Mouse (Mus musculus) E14TG2a.4 (cell line): ENCODE measurements around the gene Igfbp4.

Experiments
- H3K27me3 ChIP-seq: 2 replicates; pipeline ENCODE4 v1.6.1; 2014; ENCODE audit warnings: low read length, control low read depth; ENCODE audit not compliant: insufficient read depth
- H3K36me3 ChIP-seq: 2 replicates; pipeline ENCODE4 v1.6.1; 2014; ENCODE audit warnings: low read length, control low read depth; ENCODE audit not compliant: insufficient read depth
- H3K4me1 ChIP-seq: replicated peaks from 2 replicates; pipeline ENCODE4 v1.6.1; 2014; ENCODE audit warnings: low read depth, low read length, control low read depth
- H3K4me3 ChIP-seq: replicated peaks from 2 replicates; pipeline ENCODE4 v1.5.1; 2014; ENCODE audit warnings: mild to moderate bottlenecking, low read length
- H3K9me3 ChIP-seq: 2 replicates; pipeline ENCODE4 v1.6.1; 2014; ENCODE audit warnings: low read length, control low read depth
- CTCF ChIP-seq: conservative IDR thresholded peaks from 2 replicates; pipeline ENCODE4 v1.5.1; 2014; ENCODE audit warnings: low read length
- NANOG ChIP-seq: IDR thresholded peaks from 2 replicates; pipeline ENCODE4 v1.6.1; 2014; ENCODE audit warnings: borderline replicate concordance, low read length, mixed read lengths
- POU5F1 ChIP-seq: IDR thresholded peaks from 2 replicates; pipeline ENCODE4 v1.6.1; 2014; ENCODE audit warnings: low read length, borderline replicate concordance

The Igfbp4 gene

DNA sequence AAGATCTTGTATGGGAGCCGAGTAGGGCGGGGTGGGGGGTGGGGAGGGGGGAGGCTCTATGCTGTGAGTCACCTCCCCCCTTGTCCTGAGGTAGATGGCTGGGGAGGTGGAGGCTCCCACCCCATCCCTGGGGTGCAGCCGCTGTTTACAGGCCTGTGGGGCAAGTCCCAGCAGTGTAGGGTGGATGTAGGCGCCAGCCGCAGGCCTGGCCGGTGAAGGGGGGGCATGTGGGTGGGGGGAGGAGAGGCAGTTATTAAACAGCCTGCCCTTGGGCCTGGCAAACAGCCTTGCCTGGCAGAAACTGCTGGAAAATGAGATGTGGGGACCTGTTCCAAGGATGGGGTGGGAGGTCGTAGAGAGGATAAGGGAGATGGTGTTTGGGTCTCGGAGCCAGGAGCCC lies 41.1 kb downstream of the Igfbp4 start:
- H3K27me3 ChIP-seq: peaks cover 25% of the 10 kb centered on the region; the same call in 1 of the 2 replicates
- H3K9me3 ChIP-seq: no peaks in the 10 kb centered on the region
- no peak overlapping the region for H3K4me3 ChIP-seq
- TF ChIP-seq CTCF (no peak), NANOG (no peak), POU5F1 (no peak)
- no peaks in the 10 kb centered on the region for H3K36me3 ChIP-seq
- H3K4me1 ChIP-seq: peaks cover 28% of the 10 kb centered on the region

DNA sequence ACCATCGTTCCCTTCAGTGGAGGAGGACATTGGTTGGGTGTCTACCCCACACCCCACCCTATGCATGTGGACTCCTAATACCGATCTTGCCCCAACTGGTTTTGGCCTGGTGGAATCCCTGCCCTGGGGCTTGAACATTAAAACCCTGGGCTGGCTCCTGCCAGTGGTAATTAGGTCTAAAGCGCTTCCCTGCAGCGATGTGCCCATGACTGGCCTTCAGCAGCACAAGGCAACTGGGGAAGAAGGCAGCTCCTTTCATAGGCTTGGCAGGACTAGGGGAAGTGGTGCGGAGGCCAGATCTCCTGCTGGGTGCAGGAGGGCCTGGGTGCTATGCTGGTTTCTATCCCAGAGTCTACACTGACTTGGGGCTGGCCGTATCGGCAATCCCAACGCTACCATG lies 42.5 kb downstream of the Igfbp4 start:
- Histone ChIP-seq H3K27me3 (peaks cover 28% of the 10 kb centered on the region; the same call in 1 of the 2 replicates), H3K9me3 (no peaks in the 10 kb centered on the region), H3K36me3 (no peaks in the 10 kb centered on the region), H3K4me3 (no peak overlapping the region), H3K4me1 (peaks cover 31% of the 10 kb centered on the region)
- no peak for TF ChIP-seq POU5F1
- no peak for TF ChIP-seq CTCF
- no peak for TF ChIP-seq NANOG

DNA sequence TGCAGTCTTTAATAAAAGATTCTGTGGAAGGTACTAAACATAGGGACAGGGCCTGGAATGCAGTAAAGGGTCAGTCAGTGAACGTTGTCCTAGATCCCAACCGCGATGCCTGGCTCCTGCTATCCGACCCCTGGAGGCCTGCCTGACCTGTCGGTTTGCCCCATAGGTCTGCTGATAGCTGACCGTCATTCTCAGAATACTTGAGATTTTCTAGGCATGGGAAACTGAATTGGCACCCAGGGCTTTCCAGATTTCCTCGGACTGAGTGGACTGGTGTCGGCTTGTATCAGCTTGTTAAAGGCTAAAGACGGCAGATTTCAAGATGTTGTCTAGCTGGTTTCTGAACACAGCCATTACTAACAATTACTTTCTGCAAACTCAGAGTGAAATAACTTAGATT lies 43.3 kb downstream of the Igfbp4 start:
- TF ChIP-seq CTCF: no peak
- TF ChIP-seq POU5F1: no peak
- no peak for TF ChIP-seq NANOG

DNA sequence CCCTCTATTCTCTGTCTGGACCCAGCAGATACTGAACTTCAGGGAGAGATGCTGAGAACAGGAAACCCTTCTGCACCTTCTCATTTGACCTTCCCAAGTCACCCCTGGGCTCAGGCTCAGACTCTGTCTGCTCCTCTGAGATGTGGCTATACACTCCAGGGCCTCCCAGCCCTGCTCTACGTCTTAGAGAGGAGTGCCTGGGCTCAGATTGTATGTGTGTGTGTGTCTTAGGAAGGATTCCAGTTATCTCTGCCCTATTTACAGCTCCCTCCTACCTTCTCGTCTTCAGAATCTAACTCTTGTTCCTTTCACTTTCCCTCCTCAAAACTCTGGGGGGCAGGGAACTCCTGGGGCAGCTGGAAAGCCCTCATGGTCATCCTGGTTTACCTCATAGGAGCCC lies 47.4 kb downstream of the Igfbp4 start:
- Histone ChIP-seq H3K4me3 (no peak overlapping the region), H3K9me3 (no peaks in the 10 kb centered on the region), H3K4me1 (peaks cover 24% of the 10 kb centered on the region), H3K27me3 (peaks cover 16% of the 10 kb centered on the region; the same call in 1 of the 2 replicates), H3K36me3 (no peaks in the 10 kb centered on the region)
- TF ChIP-seq NANOG (no peak), POU5F1 (no peak), CTCF (no peak)

More for the DNA sequence above, 43.3 kb downstream of the Igfbp4 start:
- H3K27me3 ChIP-seq: peaks cover 26% of the 10 kb centered on the region; the same call in 1 of the 2 replicates
- H3K4me3 ChIP-seq: no peak overlapping the region
- H3K36me3 ChIP-seq: no peaks in the 10 kb centered on the region
- no peaks in the 10 kb centered on the region for H3K9me3 ChIP-seq
- peaks cover 36% of the 10 kb centered on the region for H3K4me1 ChIP-seq

DNA sequence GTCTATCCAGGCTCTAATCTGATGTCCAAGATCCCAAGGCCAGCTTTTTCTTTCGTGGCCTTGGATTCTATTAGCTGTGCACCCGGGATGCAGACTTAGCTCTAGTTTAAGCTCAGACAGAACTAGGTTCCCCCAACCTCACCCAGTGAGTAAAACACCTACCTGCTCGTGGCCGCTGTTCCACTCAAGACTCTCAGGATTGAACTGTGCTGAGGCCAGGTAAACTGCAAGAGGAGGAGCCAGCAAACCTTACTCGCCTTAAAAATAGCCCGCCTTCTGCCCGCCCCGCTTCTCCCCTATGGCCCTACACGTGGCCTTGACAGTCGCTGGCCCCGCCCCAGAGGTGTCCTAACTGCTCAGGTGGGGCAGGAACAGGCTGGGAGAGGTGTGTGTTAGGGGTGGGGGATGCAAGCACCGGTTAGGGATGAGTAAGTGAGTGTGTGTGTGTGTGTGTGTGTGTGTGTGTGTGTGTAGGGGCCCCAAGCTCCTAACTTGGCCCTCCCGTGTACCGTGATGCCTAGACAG lies 48.1 kb downstream of the Igfbp4 start, which contains the start of gene Tns4:
Tns4 (minus strand) TSS at position 230 of the 525 bp plus-strand sequence.
- H3K36me3 ChIP-seq: no peaks in the 10 kb centered on the region
- TF ChIP-seq NANOG: no peak
- TF ChIP-seq POU5F1: no peak
- TF ChIP-seq CTCF: no peak
- peaks cover 22% of the 10 kb centered on the region for H3K4me1 ChIP-seq
- no peaks in the 10 kb centered on the region for H3K9me3 ChIP-seq
- peaks cover 14% of the 10 kb centered on the region; the same call in 1 of the 2 replicates for H3K27me3 ChIP-seq
- H3K4me3 ChIP-seq: no peak within 1 kb of the TSS

DNA sequence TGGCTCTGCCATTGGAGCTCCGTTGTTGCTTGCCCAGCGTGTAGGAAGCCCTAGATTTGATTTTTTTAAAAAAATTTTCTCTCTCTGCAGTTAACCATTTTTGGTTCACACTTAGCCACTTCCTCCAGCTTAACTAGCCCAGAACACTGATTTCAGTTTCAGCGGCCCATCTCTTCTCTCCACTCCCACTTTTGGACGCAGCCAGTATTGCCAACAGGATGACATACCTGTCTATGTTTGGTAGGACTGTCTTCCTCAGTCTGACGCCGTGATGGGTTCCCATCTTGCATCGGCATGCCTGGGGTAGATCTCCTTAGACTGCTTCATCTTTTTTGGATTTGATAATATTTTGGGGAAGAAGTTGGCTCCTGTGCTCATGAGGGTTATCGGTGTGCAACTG lies 49.3 kb downstream of the Igfbp4 start:
- peaks cover 28% of the 10 kb centered on the region for H3K4me1 ChIP-seq
- peaks cover 14% of the 10 kb centered on the region; the same call in 1 of the 2 replicates for H3K27me3 ChIP-seq
- no peak for TF ChIP-seq NANOG
- TF ChIP-seq CTCF: peak; percentile 32
- TF ChIP-seq POU5F1: no peak
- no peak overlapping the region for H3K4me3 ChIP-seq
- H3K9me3 ChIP-seq: peaks cover 8% of the 10 kb centered on the region
- no peaks in the 10 kb centered on the region for H3K36me3 ChIP-seq

DNA sequence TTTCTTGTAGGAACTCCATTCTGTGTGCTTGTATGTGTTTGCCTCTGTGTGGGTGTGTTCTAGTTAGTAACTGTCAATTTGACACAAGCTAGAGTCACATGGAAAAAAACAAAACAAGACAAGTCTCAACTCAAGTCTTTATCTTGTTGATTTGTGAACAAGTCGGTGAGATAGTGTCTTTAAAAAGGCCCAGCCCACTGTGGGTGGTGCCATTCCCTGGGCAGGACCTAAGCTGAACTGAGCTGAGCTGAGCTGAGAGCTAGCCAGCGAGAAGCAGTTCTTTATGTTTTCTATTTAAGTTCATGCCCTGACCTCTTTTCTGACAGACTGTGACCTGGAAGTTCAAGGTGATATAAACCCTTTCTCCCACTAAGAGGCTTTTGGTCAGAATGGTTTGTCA lies 50.6 kb downstream of the Igfbp4 start:
- Histone ChIP-seq H3K4me3 (no peak overlapping the region), H3K4me1 (peaks cover 37% of the 10 kb centered on the region), H3K36me3 (no peaks in the 10 kb centered on the region)

DNA sequence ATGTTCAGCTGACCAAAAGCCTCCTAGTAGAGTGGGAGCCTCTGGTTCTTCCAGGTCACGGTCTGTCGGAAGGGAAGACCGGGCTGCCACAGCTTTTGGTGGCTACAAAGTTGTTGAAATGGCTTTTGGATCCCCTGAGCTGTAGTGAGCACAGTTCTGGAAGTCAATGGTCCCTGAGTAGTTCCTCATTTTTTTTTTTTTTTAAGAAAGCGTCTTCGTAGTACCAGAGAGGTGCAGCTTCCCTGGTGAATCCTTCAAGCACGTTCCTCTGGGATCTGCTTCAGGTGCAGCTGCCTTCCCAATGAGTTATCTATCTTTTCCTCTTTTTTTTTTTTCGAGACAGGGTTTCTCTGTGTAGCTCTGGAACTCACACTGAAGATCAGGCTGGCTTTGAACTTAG lies 52.7 kb downstream of the Igfbp4 start:
- Histone ChIP-seq H3K4me3 (no peak overlapping the region), H3K27me3 (peaks cover 6% of the 10 kb centered on the region; the same call in 1 of the 2 replicates), H3K4me1 (peaks cover 32% of the 10 kb centered on the region), H3K36me3 (no peaks in the 10 kb centered on the region), H3K9me3 (peaks cover 8% of the 10 kb centered on the region)
- TF ChIP-seq NANOG (no peak), CTCF (no peak), POU5F1 (no peak)

More for the DNA sequence above, 50.6 kb downstream of the Igfbp4 start:
- TF ChIP-seq POU5F1: no peak
- no peak for TF ChIP-seq CTCF
- TF ChIP-seq NANOG: no peak
- H3K27me3 ChIP-seq: peaks cover 11% of the 10 kb centered on the region; the same call in 1 of the 2 replicates
- peaks cover 8% of the 10 kb centered on the region for H3K9me3 ChIP-seq
